Mouse (Mus musculus): ENCODE results near the gene Rin1. TPM values are rescaled to one million over a fixed set of nuclear protein-coding genes. Genes with fewer than 3 reads are reported as not detected.
"Not testable (repeated sequence)": the region's sequence is repeated elsewhere in the genome, so short reads cannot be mapped to it uniquely, and the experiment has no call there.

Rin1 gene
- 3.0 and 3.9 TPM in 2 replicates for total RNA-seq (2021)
- long read RNA-seq, experiment 1, partial matches to known transcripts: 1 of 1 reads
- long read RNA-seq, experiment 1, other reads (novel, unspliced or antisense): 0 of 1 reads
- long read RNA-seq, experiment 2: 0 reads

GRCm38 (mm10) chr19:5050047-5050905, at the start of gene Rin1:
Gene Rin1, plus strand, starts transcription at chr19:5050481.
- DNase-seq: peak; percentile 73

- peak; percentile 88 for DNase-seq
Measured at GRCm38 (mm10) chr19:5001666-5002406, 48.4 kb upstream of the Rin1 start.

- not testable (repeated sequence) for DNase-seq
Measured at GRCm38 (mm10) chr19:5003644-5004043, 46.6 kb upstream of the Rin1 start.

- no peak for DNase-seq
Measured at GRCm38 (mm10) chr19:5004925-5005324, 45.4 kb upstream of the Rin1 start.

- no peak for DNase-seq
Measured at GRCm38 (mm10) chr19:5013138-5013537, 37.1 kb upstream of the Rin1 start.

- peak; percentile 47 for DNase-seq
Measured at GRCm38 (mm10) chr19:5014961-5015398, 35.3 kb upstream of the Rin1 start.

GRCm38 (mm10) chr19:5016221-5016742, 34.0 kb upstream of the Rin1 start:
- no peak for DNase-seq

GRCm38 (mm10) chr19:5016782-5017181, 33.5 kb upstream of the Rin1 start:
- DNase-seq: peak; percentile 85

GRCm38 (mm10) chr19:5017611-5018010, 32.7 kb upstream of the Rin1 start:
- no peak for DNase-seq

GRCm38 (mm10) chr19:5018191-5018590, 32.1 kb upstream of the Rin1 start:
- DNase-seq: no peak

- DNase-seq: no peak
Measured at GRCm38 (mm10) chr19:5021416-5021815, 28.9 kb upstream of the Rin1 start.

- peak; percentile 97 for DNase-seq
Measured at GRCm38 (mm10) chr19:5023621-5024479, 26.4 kb upstream of the Rin1 start, which contains the start of gene Slc29a2. Gene Slc29a2, plus strand, starts transcription at chr19:5023860.

GRCm38 (mm10) chr19:5026111-5026510, 24.2 kb upstream of the Rin1 start:
- no peak for DNase-seq

GRCm38 (mm10) chr19:5032686-5033085, 17.6 kb upstream of the Rin1 start:
- no peak for DNase-seq

GRCm38 (mm10) chr19:5036577-5036976, 13.7 kb upstream of the Rin1 start:
- DNase-seq: no peak

- DNase-seq: peak; percentile 88
Measured at GRCm38 (mm10) chr19:5037678-5038571, 12.4 kb upstream of the Rin1 start.

GRCm38 (mm10) chr19:5038709-5039156, 11.5 kb upstream of the Rin1 start, which contains the start of the genes B4gat1 and AC124502.3:
Gene B4gat1, plus strand, starts transcription at chr19:5038826.
Gene AC124502.3, plus strand, starts transcription at chr19:5038891.
- peak; percentile 94 for DNase-seq

GRCm38 (mm10) chr19:5039301-5040114, 10.8 kb upstream of the Rin1 start:
- DNase-seq: peak; percentile 39

GRCm38 (mm10) chr19:5040862-5041523, 9.3 kb upstream of the Rin1 start, which contains the start of gene Brms1:
Gene Brms1, plus strand, starts transcription at chr19:5041354.
- peak; percentile 96 for DNase-seq

Measured in adrenal gland, postnatal 14 days (tissue).